Mouse (Mus musculus): ENCODE measurements around the gene Rabl2. TPM values are rescaled to one million over a fixed set of nuclear protein-coding genes. Genes with fewer than 3 reads are reported as not detected.

Rabl2 gene
- 55.1 and 56.4 TPM in 2 replicates for polyA plus RNA-seq (2015; fragmentation: Nextera tagmentation; extraction: Ambion mirVana)

GRCm38 (mm10) chr15:89591723-89592455 lies at the start of gene Rabl2:
Gene Rabl2 (minus strand): TSS chr15:89591923.
- H3K4me2 ChIP-seq: peak within 1 kb of the TSS; percentile 78
- peak within 1 kb of the TSS; percentile 51 for H3K27ac ChIP-seq
- H3K9me3 ChIP-seq (replicated peaks): no peaks in the 10 kb centered on the region
- peak within 1 kb of the TSS; percentile 76 for H3K4me3 ChIP-seq
- peak within 1 kb of the TSS; percentile 81 for H3K9ac ChIP-seq
- no peaks in the 10 kb centered on the region for H3K27me3 ChIP-seq
- H3K4me1 ChIP-seq: peaks cover 22% of the 10 kb centered on the region
- peaks cover 12% of the 10 kb centered on the region; the same call in 1 of the 2 replicates for H3K36me3 ChIP-seq (ENCODE audit: poor library complexity, severe bottlenecking)
- WGBS: under 1% methylated on average over 35 of the region's 35 CpGs
- ATAC-seq: peak; percentile 97

DNA sequence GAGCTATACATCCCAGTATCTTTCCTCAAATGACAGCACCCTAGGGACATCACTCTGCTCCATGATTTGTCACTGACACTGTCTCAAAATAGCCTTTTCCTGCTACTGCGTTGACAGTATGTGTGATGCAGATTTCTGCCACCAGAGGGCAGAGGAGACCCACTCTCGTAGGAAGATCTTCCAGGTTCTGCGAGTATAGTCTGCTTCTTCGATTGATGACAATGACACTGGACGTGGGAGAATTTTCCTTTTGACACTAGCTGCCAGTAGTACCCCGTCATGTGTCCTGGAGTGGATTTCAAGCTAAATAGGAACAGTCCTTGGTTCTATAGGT lies 31.9 kb upstream of the Rabl2 start:
- Histone ChIP-seq H3K27me3 (no peaks in the 10 kb centered on the region), H3K9me3 (replicated peaks) (no peaks in the 10 kb centered on the region), H3K9ac (no peak overlapping the region), H3K4me1 (no peaks in the 10 kb centered on the region), H3K4me3 (no peak overlapping the region), H3K4me2 (no peak overlapping the region), H3K36me3 (ENCODE audit: poor library complexity, severe bottlenecking) (no peaks in the 10 kb centered on the region), H3K27ac (no peak overlapping the region)
- WGBS: 9% methylated on average over 6 of the region's 6 CpGs
- peak; percentile 69 for ATAC-seq

DNA sequence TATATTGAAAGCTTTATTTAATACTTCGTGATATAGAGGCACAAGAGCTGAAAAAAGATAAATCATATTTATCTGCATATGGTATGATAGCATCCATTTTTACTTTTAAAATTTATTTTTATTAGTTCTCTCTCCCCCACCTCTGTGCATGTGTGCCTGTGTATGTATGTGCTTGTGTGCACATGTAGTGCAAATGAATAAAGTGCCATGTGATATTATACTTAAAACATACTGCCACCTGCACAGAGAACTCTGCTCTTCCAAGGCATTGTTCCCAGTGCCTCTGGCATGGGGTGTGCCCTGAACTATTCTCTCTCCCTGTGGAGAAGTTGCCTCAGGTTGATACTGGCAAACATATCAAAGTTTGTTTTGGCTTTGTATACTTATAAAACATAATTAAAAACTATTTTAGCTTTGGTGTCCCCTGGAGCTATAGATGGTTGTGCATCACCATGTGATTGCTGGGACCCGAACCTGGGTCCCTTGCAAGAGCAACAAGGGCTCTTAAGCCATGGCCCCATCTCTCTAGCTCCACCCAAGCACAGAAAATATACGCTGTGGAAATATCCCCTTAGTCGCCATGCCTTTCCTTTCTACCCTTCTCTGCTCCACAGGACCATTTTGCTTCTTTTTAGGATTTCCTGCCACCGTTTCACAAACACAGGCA lies 31.4 kb upstream of the Rabl2 start:
- H3K27ac ChIP-seq: no peak overlapping the region
- no peaks in the 10 kb centered on the region for H3K27me3 ChIP-seq
- H3K9ac ChIP-seq: no peak overlapping the region
- peak; percentile 30; the same call in 1 of the 2 replicates for ATAC-seq
- no peaks in the 10 kb centered on the region for H3K4me1 ChIP-seq
- H3K36me3 ChIP-seq (ENCODE audit: poor library complexity, severe bottlenecking): no peaks in the 10 kb centered on the region
- no peak overlapping the region for H3K4me3 ChIP-seq
- no peak overlapping the region for H3K4me2 ChIP-seq
- 66% methylated on average over 5 of the region's 5 CpGs for WGBS
- H3K9me3 ChIP-seq (replicated peaks): no peaks in the 10 kb centered on the region

DNA sequence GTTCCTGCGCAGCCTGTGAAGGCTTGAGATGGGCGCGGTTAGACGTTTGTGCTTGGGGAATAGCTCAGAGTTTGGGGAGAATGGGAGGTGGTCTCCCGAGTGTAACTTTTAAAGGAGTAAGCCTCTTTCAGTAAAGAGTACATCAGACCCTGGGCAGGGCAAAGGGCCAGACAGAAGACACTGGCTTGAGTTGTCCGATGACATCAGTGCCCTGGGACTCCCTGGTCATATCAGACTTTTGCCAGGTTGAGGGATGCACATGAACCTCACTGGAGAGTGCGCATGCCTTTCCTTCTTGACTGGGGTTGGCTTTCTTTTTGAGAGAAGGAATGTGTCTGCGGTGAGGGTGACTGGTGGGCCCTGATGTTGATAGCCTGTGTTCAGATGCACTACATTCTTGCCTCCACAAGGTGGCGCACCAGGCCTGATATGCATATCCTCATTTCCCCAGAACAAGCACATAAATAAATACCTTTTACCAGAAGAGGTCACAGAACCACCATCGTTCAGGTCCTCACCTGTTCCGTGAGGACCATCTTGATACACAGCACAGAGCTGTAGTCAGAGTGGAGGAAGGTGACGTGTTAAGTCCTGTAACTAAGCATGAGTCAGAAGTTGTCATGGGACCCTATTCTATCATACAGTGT lies 30.7 kb upstream of the Rabl2 start:
- H3K27me3 ChIP-seq: no peaks in the 10 kb centered on the region
- no peak overlapping the region for H3K4me2 ChIP-seq
- WGBS: 74% methylated on average over 12 of the region's 12 CpGs
- H3K4me3 ChIP-seq: no peak overlapping the region
- no peak overlapping the region for H3K9ac ChIP-seq
- H3K27ac ChIP-seq: no peak overlapping the region
- H3K9me3 ChIP-seq (replicated peaks): no peaks in the 10 kb centered on the region
- H3K4me1 ChIP-seq: no peaks in the 10 kb centered on the region
- peak; percentile 53 for ATAC-seq
- no peaks in the 10 kb centered on the region for H3K36me3 ChIP-seq (ENCODE audit: poor library complexity, severe bottlenecking)

- no peaks in the 10 kb centered on the region for H3K4me1 ChIP-seq
- no peak overlapping the region for H3K27ac ChIP-seq
- no peak overlapping the region for H3K4me3 ChIP-seq
- no peaks in the 10 kb centered on the region for H3K36me3 ChIP-seq (ENCODE audit: poor library complexity, severe bottlenecking)
- ATAC-seq: no peak
- H3K9me3 ChIP-seq (replicated peaks): no peaks in the 10 kb centered on the region
- H3K4me2 ChIP-seq: no peak overlapping the region
- WGBS: 89% methylated on average over 9 of the region's 9 CpGs
- no peaks in the 10 kb centered on the region for H3K27me3 ChIP-seq
- H3K9ac ChIP-seq: no peak overlapping the region
Measured at GRCm38 (mm10) chr15:89607888-89608287, 16.2 kb upstream of the Rabl2 start.

GRCm38 (mm10) chr15:89607480-89607879 lies 15.8 kb upstream of the Rabl2 start:
- no peak for ATAC-seq
- Histone ChIP-seq H3K9ac (no peak overlapping the region), H3K27me3 (no peaks in the 10 kb centered on the region), H3K4me1 (no peaks in the 10 kb centered on the region), H3K4me3 (no peak overlapping the region), H3K9me3 (replicated peaks) (no peaks in the 10 kb centered on the region), H3K4me2 (no peak overlapping the region), H3K27ac (no peak overlapping the region), H3K36me3 (ENCODE audit: poor library complexity, severe bottlenecking) (no peaks in the 10 kb centered on the region)
- 90% methylated on average over 8 of the region's 8 CpGs for WGBS

DNA sequence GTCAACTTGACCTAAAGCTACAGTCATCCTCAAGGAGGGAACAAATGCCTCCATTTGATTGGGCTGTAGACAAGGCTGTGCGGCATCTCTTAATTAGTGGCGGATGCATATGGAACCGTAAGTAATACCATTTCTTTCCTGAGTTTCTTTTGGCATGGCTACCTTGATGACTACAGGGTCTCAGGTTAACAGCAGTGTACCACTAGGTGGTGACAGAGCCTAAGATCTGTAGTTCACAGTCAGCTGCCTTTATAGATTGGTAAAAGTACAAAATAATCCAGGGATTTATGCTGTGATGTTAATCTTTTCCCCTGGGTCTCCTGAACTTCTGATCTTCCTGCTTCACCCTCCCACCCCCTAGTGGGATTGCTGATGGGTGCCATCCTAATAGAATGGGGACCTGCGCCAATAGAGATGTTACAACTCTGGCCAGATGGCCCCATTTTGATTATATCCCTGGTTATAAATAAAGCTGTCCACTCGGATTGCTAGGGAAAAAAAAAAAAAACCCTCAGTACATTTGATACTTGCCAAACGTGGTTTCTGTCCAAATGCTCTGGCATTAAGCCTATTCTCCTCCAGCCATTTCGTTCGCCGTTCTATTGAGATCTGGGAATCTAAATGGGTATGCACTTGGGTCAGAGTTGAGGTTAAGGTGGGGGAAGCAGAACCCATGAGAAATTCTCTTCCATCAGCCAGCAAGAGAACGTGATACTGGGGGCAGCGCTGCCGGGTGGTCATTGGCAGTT lies 14.3 kb upstream of the Rabl2 start:
- Histone ChIP-seq H3K9me3 (replicated peaks) (no peaks in the 10 kb centered on the region), H3K4me1 (no peaks in the 10 kb centered on the region), H3K4me2 (no peak overlapping the region), H3K9ac (no peak overlapping the region), H3K27ac (no peak overlapping the region), H3K4me3 (no peak overlapping the region), H3K36me3 (ENCODE audit: poor library complexity, severe bottlenecking) (no peaks in the 10 kb centered on the region), H3K27me3 (no peaks in the 10 kb centered on the region)
- no peak for ATAC-seq
- whole genome bisulfite sequencing: 82% methylated on average over 12 of the region's 12 CpGs

DNA sequence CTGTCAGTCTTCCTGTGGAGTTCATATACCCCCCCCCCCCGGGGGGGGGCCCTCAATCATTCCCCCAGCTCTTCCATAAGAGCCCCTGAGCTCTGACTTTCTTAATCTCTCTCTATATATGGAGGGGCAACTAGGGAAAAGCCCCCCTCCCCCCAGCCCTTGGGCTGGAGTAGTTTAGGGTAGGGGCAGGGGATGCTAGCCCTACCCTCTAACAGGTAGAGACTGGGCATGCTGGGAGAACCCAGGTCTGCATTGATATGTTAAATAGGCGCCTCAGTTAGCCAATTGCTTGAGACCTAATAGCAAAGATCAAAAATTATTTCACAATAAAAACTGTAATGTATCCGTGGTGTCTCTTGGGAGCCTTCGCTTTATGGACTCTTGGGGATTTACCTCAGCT lies 825 bp upstream of the Rabl2 start:
- Histone ChIP-seq H3K27ac (no peak overlapping the region), H3K9ac (peak overlapping the region; percentile 81)

DNA sequence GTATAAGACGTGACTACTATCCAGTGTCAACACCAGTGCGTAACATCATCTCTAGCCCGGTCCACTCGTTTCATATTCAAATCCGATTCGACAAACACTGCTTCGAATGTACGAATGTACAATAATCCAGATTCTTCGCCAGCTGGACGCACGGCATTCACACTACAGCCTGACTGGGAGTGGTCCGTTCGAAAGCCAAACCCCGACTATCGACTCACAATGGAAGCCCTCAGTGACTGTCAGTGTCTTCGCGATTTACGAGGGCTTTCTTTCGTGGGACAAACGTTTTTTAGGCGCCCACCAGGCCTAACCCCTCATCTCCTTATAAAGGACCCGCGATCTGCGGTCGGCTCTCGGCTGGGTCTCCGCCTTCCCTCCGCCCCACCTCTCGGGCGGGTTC lies 406 bp downstream of the Rabl2 start:
- Histone ChIP-seq H3K9ac (peak overlapping the region; percentile 81), H3K4me3 (peak overlapping the region; percentile 76), H3K9me3 (replicated peaks) (no peaks in the 10 kb centered on the region), H3K27ac (peak overlapping the region; percentile 51), H3K4me2 (peak overlapping the region; percentile 78), H3K36me3 (ENCODE audit: poor library complexity, severe bottlenecking) (peaks cover 18% of the 10 kb centered on the region), H3K27me3 (no peaks in the 10 kb centered on the region), H3K4me1 (peaks cover 22% of the 10 kb centered on the region)
- 2% methylated on average over 30 of the region's 30 CpGs for WGBS
- ATAC-seq: 0 out of 2 replicates have a peak, but pooled peaks have one; percentile 0

More for the DNA sequence above, 825 bp upstream of the Rabl2 start:
- peak; percentile 31 for ATAC-seq
- WGBS: 45% methylated on average over 4 of the region's 4 CpGs
- Histone ChIP-seq H3K27me3 (no peaks in the 10 kb centered on the region), H3K4me2 (peak overlapping the region; percentile 78), H3K4me3 (peak overlapping the region; percentile 76), H3K9me3 (replicated peaks) (no peaks in the 10 kb centered on the region), H3K4me1 (peaks cover 22% of the 10 kb centered on the region), H3K36me3 (ENCODE audit: poor library complexity, severe bottlenecking) (peaks cover 6% of the 10 kb centered on the region; the same call in 1 of the 2 replicates)

GRCm38 (mm10) chr15:89589146-89589545 lies 2.6 kb downstream of the Rabl2 start:
- H3K27me3 ChIP-seq: no peaks in the 10 kb centered on the region
- WGBS: 89% methylated on average over 5 of the region's 5 CpGs
- no peak overlapping the region for H3K4me3 ChIP-seq
- H3K9me3 ChIP-seq (replicated peaks): no peaks in the 10 kb centered on the region
- H3K27ac ChIP-seq: no peak overlapping the region
- H3K4me1 ChIP-seq: peaks cover 22% of the 10 kb centered on the region
- no peak for ATAC-seq
- H3K4me2 ChIP-seq: no peak overlapping the region
- no peak overlapping the region for H3K9ac ChIP-seq
- peaks cover 36% of the 10 kb centered on the region for H3K36me3 ChIP-seq (ENCODE audit: poor library complexity, severe bottlenecking)

- Histone ChIP-seq H3K4me2 (no peak overlapping the region), H3K27me3 (no peaks in the 10 kb centered on the region), H3K4me3 (no peak overlapping the region), H3K9me3 (replicated peaks) (no peaks in the 10 kb centered on the region), H3K9ac (no peak overlapping the region), H3K4me1 (peaks cover 9% of the 10 kb centered on the region), H3K27ac (no peak overlapping the region), H3K36me3 (ENCODE audit: poor library complexity, severe bottlenecking) (peaks cover 58% of the 10 kb centered on the region)
- 92% methylated on average over 11 of the region's 11 CpGs for WGBS
- no peak for ATAC-seq
Measured at GRCm38 (mm10) chr15:89585631-89586030, 6.1 kb downstream of the Rabl2 start.

GRCm38 (mm10) chr15:89585101-89585500 lies 6.6 kb downstream of the Rabl2 start:
- Histone ChIP-seq H3K4me1 (peaks cover 4% of the 10 kb centered on the region), H3K4me3 (no peak overlapping the region), H3K9ac (no peak overlapping the region), H3K4me2 (no peak overlapping the region), H3K36me3 (ENCODE audit: poor library complexity, severe bottlenecking) (peaks cover 58% of the 10 kb centered on the region), H3K9me3 (replicated peaks) (no peaks in the 10 kb centered on the region), H3K27ac (no peak overlapping the region), H3K27me3 (no peaks in the 10 kb centered on the region)
- no peak for ATAC-seq
- 84% methylated on average over 5 of the region's 5 CpGs for WGBS

All from forebrain, embryonic 13.5 days (tissue).